Mouse (Mus musculus) left cerebral cortex, postnatal 10 days (tissue): ENCODE results near the gene 1700020A23Rik. TPM values are rescaled to one million over a fixed set of nuclear protein-coding genes. Genes with fewer than 3 reads are reported as not detected.
"Not testable (repeated sequence)": the region's sequence is repeated elsewhere in the genome, so short reads cannot be mapped to it uniquely, and the experiment has no call there.

Source experiments
- DNase-seq, 2 experiments: peaks; one replicate each; pipeline ENCODE4 v3.0.0; 2021 to 2022; ENCODE audit warnings: low spot score in 2 of 2, mixed read lengths in 1 of 2; ENCODE audit errors: extremely low spot score in 1 of 2
- intact Hi-C: fragments of 180-260 bp; cut with DNase I; formaldehyde crosslinking; loops from one replicate; pipeline ENCODE4 v1.15.1; 2025
- total RNA-seq, 2 experiments: library from RNA; stranded (reverse); gene quantifications; 2 replicates each; pipeline ENCODE4 v1.2.3; 2021

1700020A23Rik gene
- total RNA-seq, result not detected

DNA sequence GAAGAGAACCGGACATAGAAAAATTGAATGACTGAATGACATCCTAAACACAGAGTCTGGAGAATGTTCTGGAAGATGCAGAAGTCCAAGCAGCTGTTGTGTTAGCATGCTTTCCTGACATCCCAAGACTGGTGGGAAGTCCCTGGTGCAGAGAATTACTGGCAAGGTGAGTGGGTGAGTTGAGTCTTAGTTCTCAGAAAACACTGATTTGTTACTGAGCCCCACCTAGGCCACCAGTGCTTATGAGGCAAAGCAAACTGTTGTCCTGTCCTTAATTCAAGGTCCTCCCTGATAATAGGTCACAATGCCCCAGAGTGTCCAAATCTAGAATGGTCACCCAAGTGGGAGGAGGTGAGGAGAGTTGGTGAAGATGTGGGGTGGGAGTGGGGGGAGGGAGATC lies at the start of gene 1700020A23Rik, which contains the start of gene Gm28372:
1700020A23Rik (plus strand) TSS at position 321 of the 400 bp plus-strand sequence.
Gm28372 (plus strand) TSS at position 301 of the 400 bp plus-strand sequence.
- intact Hi-C loops, result no loop called here
- DNase-seq, result no peak

DNA sequence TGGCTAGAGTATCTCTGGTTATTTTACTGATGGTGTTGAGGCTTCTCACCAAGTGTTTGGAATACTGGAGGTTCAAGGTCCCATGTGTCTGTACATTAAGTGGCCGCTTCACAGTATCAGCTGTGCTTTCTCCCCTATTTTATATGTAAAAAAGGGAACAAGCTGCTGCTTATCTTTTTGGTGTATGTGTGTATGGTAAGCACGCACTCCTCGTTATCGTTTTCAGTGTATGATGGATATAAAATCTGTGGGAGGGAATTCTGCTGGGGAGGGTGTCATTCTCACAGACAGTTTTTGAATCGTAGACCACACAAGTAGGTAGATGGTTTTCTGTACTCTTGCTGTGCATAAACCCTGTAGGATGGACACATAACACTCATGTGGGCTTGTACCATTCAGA lies 47.5 kb upstream of the 1700020A23Rik start:
- no peak for DNase-seq
- intact Hi-C loops, result no loop called here

- intact Hi-C loops, result no loop called here
- DNase-seq, result no peak
These were observed 46.2 kb upstream of the 1700020A23Rik start for GRCm38 (mm10) chr2:130358852-130359251.

DNA sequence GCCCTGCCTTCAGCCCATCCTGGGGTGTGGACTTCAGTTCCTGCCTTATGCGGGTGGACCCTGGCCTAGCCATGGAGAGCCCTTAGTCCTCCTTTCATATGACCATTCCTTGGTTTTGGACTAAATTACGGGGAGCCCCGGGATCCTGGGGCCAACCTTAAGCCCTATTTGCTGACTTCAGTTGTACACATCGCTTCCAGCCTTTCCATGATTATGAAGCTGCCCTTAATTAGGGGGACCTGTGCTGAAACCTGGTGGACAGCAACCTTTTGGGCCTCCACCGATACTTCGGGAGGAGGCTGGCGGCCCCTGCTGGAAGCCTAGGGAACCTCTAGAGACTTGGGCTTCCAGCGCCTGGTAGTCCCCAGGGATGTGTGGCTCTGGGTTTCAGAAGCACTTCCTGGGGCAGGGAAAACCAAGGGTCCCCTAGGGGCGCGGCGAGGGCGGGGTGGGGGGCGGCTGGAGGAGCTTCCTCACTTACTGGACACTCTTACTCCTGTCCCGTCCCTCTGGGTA lies 42.5 kb upstream of the 1700020A23Rik start:
- DNase-seq, result peak in 1 of 2 experiments; percentile 71
- intact Hi-C loops, result loop anchor here (5.0 kb wide), 1 partner anchor 65 kb away; the partner anchor contains the start of gene Ebf4

DNA sequence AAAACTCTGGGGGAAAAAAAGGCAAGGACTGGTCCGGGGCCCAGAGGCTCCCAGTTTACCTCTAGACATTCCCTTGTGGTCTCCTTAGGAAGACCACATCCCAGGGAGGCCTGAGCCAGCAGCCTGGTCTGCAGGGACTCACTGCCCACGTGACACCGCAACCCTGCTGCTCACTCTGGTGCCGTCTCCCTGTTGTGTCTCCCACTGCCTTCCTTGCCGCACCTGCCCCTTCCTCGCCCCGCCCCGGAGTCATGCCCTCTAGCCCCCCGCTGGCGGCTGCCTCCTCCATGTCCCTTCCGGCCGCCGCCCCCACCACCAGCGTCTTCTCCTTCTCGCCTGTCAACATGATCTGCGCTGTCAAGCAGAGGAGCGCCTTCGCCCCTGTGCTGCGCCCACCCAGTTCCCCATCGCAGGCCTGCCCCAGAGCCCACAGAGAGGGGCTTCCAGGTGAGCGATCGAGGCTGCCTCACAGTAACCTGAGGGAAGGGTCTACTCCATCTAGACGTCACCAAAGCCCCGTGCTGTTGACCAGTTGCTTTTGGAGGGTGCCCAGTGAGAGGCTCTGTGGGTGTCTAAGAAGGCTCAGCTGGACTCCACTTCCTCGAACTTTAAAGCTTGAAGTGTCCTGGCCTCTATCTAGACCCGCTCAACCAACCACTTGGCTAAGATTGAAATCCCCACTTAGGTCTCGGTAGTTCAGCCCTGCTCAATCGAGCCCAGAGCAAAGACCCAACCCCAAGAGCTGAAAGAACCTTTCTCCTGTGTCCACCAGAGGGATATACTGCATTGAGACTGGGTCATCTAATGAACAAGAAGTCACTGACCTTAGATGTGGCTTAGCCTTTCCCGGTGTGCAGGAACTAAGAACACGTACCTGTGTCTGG lies 39.6 kb upstream of the 1700020A23Rik start:
- peak in 1 of 2 experiments; percentile 59 for DNase-seq
- intact Hi-C loops, result no loop called here

DNA sequence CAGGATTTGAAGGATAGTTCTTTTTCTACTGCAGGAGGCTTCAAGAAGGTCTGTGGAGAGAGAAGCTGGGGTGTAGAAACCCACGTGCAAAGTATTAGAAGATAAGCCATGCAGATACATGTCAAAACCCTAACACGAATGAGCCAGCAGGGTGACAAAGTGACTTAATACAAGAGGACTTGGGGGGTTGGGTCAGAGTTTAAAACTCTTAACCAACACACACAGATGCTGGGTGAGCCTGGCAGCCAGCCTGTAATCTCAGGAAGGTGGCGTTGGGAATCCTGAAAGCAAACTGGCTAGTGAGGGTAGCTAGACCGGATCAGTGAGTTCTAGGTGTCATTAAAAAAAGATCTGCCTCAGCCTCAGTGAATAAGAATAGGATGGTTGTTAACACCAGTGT lies 37.7 kb upstream of the 1700020A23Rik start:
- intact Hi-C loops, result no loop called here

DNA sequence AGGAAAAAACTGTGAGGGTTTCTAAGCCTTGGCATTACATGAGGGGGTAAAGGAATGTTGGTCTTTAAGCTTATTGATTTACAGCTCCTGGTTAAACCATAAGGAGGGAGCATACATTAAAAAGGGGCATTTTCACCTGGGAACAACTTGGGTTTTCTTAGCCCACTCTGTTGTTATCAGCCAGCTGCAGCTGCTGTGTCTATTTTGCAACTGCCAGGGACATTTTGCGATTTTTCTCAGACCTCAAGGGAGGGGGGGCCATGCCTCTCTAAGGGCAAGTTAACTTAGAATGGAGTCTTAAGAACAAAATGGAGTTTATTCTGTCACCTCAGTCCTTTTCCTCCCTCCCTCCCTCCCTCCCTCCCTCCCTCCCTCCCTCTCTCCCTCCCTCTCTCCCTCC lies 32.0 kb upstream of the 1700020A23Rik start:
- DNase-seq, intact Hi-C loops: not testable (repeated sequence)

More for the DNA sequence above, 37.7 kb upstream of the 1700020A23Rik start:
- no peak for DNase-seq

DNA sequence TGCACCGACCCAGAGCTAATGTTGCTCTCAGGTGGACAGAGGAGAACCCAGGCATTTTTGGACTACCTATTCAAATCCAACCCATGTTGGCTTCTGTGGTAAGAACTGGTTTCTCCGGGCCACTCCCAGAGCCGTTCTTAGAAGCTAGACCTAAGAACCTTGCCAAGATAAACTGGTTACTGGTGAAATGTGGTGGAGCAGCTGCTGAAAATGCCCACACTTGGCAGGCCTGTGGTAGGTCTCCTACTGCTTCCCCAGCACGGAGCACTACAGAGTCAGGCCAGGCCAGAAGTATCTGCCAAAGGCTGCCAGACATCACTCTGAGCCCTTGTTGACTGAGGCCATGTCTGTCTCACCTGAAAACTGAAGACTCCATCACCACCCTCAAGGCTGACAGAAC lies 30.1 kb upstream of the 1700020A23Rik start:
- no peak for DNase-seq
- intact Hi-C loops, result no loop called here

- intact Hi-C loops, result no loop called here
- DNase-seq, result no peak
These were observed 21.9 kb upstream of the 1700020A23Rik start for GRCm38 (mm10) chr2:130383205-130383604.

DNA sequence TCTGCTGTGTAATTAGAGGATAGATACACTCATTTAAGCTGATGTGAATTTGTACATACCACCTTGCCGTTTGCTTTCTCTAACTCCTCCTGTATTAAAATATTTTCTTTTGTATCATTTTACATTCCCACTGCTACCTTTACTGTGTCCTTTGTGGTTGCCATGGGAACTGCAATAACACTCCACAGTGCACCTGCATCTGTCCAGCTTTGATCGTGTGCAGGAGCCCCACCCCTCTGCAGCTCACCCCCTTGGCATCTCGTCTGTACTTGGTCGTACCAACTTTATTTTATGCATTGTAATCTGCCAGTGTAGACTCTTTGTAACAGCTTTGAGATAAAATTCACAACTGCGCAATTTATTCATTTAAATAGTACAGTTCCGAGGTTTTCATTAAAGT lies 21.2 kb upstream of the 1700020A23Rik start:
- intact Hi-C loops, result no loop called here
- DNase-seq, result no peak

DNA sequence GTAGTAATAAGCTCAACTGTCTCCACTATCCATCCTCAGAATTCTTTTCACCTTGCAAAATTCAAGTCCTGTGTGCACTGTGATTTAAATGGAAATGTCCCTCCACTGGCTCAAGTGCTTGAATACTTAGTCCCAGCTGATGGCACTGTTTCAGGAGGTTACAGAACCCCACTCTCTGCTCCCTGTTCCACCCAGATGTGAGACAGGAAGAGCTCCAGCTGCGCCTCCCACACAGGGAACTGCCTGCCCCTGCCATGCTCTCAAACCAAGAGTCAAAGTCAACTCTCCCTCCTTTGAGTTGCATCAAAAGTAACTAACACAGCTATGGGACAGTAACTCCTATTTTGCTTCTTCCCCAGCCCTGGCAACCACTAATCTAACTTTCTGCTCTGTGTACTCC lies 18.8 kb upstream of the 1700020A23Rik start:
- intact Hi-C loops, result no loop called here
- no peak for DNase-seq

GRCm38 (mm10) chr2:130388796-130389195 lies 16.3 kb upstream of the 1700020A23Rik start:
- intact Hi-C loops, result no loop called here
- DNase-seq, result no peak

DNA sequence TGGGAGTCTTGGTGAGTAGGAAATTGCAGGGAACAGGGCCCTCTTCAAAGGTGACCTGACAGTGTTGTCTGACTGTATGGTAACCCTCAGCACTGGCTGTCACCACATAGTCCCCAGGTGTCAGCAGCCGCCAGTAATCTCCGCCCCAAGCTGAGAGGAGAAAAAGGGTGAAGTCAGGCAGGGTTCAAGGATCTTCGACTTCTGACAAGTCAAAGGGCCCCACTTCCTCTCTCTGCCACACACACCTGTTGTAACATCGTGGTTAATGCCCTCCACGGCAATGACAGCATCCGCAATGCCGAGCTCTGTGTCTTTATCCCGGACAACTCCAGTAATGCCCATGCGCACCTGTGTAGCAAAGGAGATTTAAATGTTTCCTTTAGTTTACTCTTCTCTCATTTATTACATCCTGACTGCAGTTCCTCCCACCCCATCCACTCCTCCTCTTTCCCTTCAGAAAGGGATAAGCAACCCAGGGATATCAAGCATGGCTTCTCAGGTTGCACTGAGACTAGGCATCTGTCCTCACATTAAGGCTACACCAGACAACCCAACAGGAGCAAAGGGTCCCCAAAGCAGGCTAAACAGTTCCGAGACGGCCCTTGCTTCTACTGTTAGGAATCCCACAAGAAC lies 13.9 kb upstream of the 1700020A23Rik start:
- intact Hi-C loops, result no loop called here
- DNase-seq, result no peak

DNA sequence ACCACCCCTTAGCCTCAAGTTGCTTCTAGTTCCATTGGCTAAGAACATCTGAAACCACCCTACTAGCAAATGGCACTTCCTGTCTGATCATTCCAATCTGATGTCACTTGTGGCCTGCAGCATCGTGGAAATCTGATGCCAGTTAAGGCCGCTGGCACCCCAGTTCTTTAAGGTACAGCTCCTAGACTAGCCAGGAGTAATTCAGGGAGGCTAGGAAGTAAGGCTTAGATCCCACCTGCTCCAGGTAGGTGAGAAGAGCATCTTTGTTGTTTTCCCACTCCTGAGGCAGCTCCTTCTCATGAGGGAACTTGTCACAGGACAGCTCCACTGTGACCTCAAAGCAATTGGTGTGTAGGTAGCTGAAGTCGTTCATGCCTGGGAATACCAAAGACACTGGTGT lies 12.2 kb upstream of the 1700020A23Rik start:
- DNase-seq, result no peak
- intact Hi-C loops, result no loop called here

DNA sequence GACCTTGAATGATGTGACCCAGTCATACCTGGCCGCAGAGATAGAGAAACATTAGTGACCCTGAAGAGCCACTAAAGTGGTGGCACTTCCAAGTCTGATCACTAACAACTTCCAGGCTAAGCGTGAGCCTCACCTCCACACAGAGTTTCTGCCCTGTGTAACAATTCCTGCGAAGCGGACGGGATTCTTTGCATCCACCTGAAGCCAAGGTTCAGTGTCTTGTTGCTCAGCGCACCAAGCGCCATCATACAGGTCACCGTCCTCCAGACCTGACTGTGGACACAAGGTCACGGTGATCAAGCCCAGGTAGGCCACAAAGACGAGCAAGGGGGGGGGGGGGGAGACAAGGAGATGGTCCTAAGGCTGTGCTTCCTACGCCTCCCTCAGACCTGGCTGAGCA lies 9.4 kb upstream of the 1700020A23Rik start:
- no peak for DNase-seq
- intact Hi-C loops, result no loop called here

DNA sequence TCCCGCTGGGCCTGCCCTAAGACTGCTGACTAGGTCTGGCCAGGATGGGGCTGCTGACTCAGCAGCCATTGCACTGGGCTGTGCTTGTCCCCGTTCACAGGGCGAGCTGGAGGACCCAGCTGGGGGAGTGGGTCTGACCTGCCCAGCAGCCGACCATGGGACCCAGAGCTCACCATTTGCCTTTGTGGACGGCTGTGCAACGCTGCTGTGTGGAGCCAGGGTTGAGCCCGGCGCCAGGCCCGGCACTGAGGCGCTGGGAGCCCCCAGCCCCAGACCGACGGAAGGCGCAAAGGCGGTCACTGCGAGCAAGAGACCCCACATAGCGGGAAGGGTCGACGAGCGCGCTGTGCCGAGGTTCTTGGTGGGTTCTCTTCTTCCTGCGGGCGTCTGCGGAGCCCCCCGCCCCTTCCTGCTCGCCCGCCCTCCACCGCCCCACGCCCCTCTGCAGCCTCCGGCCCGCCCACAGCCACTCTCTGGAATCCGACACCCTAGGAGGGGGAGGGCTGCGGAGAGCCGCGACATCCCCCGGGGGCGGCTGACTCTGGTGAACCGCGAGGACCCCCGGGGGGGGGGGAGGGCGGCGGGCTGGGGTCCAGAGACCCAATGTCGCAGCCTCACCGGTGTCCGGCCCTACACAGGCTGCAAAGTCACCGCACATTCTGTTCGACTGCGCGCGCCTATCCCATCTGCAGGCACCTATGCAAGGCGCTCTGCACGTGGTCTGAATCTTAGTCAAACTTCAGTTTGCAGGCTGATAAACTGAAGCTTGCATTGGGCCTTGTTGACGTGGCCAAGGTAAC lies 7.7 kb upstream of the 1700020A23Rik start, which contains the start of gene Cpxm1:
Cpxm1 (minus strand) TSS at position 389 of the 800 bp plus-strand sequence.
- peak in 1 of 2 experiments; percentile 63 for DNase-seq
- intact Hi-C loops, result no loop called here

DNA sequence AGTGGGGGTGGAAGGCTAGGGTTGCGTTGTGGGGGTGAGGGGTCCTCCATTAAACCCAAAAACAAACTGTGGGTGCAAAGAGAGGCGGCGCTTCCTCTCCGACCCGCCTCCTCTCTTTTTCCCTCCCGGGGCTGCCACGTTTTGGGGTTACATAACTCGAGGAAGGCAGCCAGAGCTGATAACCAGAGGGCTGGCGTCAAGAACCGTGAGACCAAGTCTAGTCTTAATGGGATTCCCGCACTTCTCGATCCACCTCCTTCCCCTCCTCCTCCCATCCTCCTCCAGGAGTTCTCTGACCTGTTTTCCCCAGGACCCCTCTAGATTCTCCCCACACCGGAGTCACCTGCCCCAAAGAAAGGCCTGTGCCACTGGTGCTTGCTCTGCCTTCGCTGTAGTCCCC lies 7.0 kb upstream of the 1700020A23Rik start:
- no peak for DNase-seq
- intact Hi-C loops, result no loop called here

DNA sequence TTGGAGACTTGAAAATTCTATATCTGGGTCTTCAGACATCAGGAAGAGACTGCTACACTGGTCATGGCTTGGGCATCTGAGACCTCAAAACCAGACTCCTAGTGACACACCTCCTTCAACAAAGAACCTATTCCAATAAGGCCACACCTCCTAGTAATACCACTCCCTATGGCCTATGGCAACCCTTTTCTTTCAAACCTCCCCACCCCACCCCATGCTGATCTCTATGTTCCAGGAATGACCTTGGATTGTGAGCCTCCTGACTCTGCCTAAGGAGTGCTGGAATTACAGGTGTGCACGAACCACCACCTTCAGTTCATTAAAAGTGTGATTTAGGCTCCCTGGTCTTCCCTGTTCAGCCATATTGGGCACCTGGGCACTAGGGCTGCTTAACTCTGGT lies 5.0 kb upstream of the 1700020A23Rik start:
- intact Hi-C loops, result no loop called here
- no peak for DNase-seq

DNA sequence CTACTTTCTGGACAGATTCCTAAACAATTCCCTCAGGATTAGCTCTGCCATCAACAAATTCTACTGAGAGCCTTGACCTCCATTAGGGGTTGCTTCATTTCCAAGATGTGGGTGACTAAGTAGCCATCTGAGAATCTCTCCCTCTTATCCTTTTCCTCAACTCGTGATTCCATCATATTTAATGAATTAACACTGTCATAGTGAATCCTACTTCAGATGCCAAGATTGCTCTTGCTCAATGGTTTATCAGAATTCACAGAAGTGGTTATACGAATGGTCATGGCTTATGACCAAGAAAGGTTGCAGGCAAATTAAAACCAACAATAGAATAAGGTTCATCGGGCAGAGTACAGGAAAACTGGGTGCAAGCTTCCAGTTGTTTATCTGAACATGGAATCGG lies 3.2 kb upstream of the 1700020A23Rik start:
- intact Hi-C loops, result no loop called here
- DNase-seq, result no peak
